Mouse (Mus musculus) lung, postnatal 0 days (tissue): Measurements from ENCODE around the gene U2af1.

Experiments used
- CTCF ChIP-seq: IDR thresholded peaks from 2 replicates; pipeline ENCODE4 v1.5.1; 2016; ENCODE audit warnings: antibody characterized with exemption, mild to moderate bottlenecking
- EP300 ChIP-seq: IDR thresholded peaks from 2 replicates; pipeline ENCODE4 v1.6.1; 2016; ENCODE audit warnings: antibody characterized with exemption, mild to moderate bottlenecking, control low read depth

GRCm38 (mm10) chr17:31634896-31635295, 23.8 kb downstream of the U2af1 start:
- no peak for TF ChIP-seq CTCF
- no peak for TF ChIP-seq EP300
